Mouse (Mus musculus) heart, embryonic 14.5 days (tissue): ENCODE results near the gene Gm10272. TPM values are rescaled to one million over a fixed set of nuclear protein-coding genes. Genes with fewer than 3 reads are reported as not detected.
"Not testable (repeated sequence)": the region's sequence is repeated elsewhere in the genome, so short reads cannot be mapped to it uniquely, and the experiment has no call there.

Experiments used
- ATAC-seq: fragments of 200-750 bp; cut with Nextera tagmentation; 2 replicates; pipeline ENCODE4 v1.8.0; 2017; ENCODE audit warnings: low read depth, moderate TSS enrichment; ENCODE audit not compliant: insufficient number of reproducible peaks, insufficient read depth, low FRiP score
- H3K27ac ChIP-seq, 2 experiments: fragments of 200-500 bp in 1 of 2; fragments of 300-500 bp in 1 of 2; sonication (generic) in 1 of 2; replicated peaks in 1 of 2; 2 replicates each; pipeline ENCODE4 v1.5.1; 2012 to 2014; ENCODE audit warnings: low read depth in 2 of 2, low read length in 2 of 2, control low read depth in 1 of 2, mild to moderate bottlenecking in 1 of 2, mixed read lengths in 1 of 2; ENCODE audit not compliant: control insufficient read depth in 1 of 2, insufficient read depth in 1 of 2
- H3K27me3 ChIP-seq: fragments of 300-500 bp; sonication (generic); 2 replicates; pipeline ENCODE4 v1.6.1; 2014; ENCODE audit warnings: mild to moderate bottlenecking, low read length, control low read depth; ENCODE audit not compliant: control insufficient read depth, insufficient read depth
- H3K36me3 ChIP-seq: fragments of 300-500 bp; sonication (generic); 2 replicates; pipeline ENCODE4 v1.6.1; 2014; ENCODE audit warnings: mild to moderate bottlenecking, control low read depth, low read length, mixed read lengths; ENCODE audit not compliant: control insufficient read depth, insufficient read depth
- H3K4me1 ChIP-seq, 2 experiments: fragments of 200-500 bp in 1 of 2; fragments of 300-500 bp in 1 of 2; sonication (generic) in 1 of 2; 2 replicates each; pipeline ENCODE4 v1.6.1; 2012 to 2014; ENCODE audit warnings: low read length in 2 of 2, control low read depth in 1 of 2, mixed read lengths in 1 of 2; ENCODE audit not compliant: control insufficient read depth in 2 of 2, insufficient read depth in 2 of 2
- H3K4me2 ChIP-seq: fragments of 300-500 bp; sonication (generic); 2 replicates; pipeline ENCODE4 v1.6.1; 2014; ENCODE audit warnings: mild to moderate bottlenecking, low read length
- H3K4me3 ChIP-seq, 2 experiments: fragments of 200-500 bp in 1 of 2; fragments of 300-500 bp in 1 of 2; sonication (generic) in 1 of 2; 2 replicates each; pipeline ENCODE4 v1.5.1; 2012 to 2014; ENCODE audit warnings: low read length in 2 of 2, mild to moderate bottlenecking in 2 of 2, control low read depth in 1 of 2, low read depth in 1 of 2, moderate library complexity in 1 of 2; ENCODE audit not compliant: control insufficient read depth in 1 of 2, insufficient read depth in 1 of 2
- H3K9ac ChIP-seq: fragments of 300-500 bp; sonication (generic); 2 replicates; pipeline ENCODE4 v1.6.1; 2014; ENCODE audit warnings: mild to moderate bottlenecking, low read length
- H3K9me3 ChIP-seq: fragments of 300-500 bp; sonication (generic); 2 replicates; pipeline ENCODE4 v1.6.1; 2016; ENCODE audit warnings: low read length, control low read depth; ENCODE audit not compliant: control insufficient read depth
- WGBS: fragments of 180-500 bp; shearing (Covaris S2); extraction: QIAGEN DNeasy Blood & Tissue Kit; methylation state at CpG from one replicate; pipeline ENCODE4 v1.1.7; 2014; 5-methylcytosine and 5-hydroxymethylcytosine counted together
- polyA plus RNA-seq: library from polyadenylated mRNA; unstranded; fragments of >200 nt; fragmentation: Nextera tagmentation; extraction: Ambion mirVana; gene quantifications from 2 replicates; pipeline ENCODE4 v1.2.1, GENCODE M21; 2014

The Gm10272 gene
- polyA plus RNA-seq, 1 experiment from 2014 or later: not detected

DNA sequence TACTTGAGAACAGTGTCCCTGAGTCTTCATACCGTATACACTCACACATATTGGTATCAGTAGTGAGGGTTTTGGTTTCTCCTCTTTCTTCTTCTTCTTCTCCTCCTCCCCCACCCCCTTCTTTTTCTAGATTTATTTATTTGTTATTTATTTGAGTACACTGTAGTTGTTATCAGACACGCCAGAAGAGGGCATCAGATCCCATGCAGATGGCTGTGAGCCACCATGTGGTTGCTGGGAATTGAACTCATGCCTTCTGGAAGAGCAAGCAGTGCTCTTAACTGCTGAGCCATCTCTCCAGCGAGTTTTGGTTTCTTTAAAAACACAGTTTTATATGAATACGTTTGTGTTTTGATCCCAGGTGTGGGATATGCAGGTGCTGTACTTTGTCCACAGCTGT lies 21.9 kb downstream of the Gm10272 start:
- Histone ChIP-seq H3K4me1 (no peaks in the 10 kb centered on the region), H3K9ac (no peak overlapping the region), H3K9me3 (no peaks in the 10 kb centered on the region), H3K27me3 (no peaks in the 10 kb centered on the region), H3K36me3 (no peaks in the 10 kb centered on the region), H3K4me3 (no peak overlapping the region), H3K4me2 (no peak overlapping the region), H3K27ac (no peak overlapping the region)
- 59% methylated on average over 4 of the region's 4 CpGs for WGBS
- no peak for ATAC-seq

DNA sequence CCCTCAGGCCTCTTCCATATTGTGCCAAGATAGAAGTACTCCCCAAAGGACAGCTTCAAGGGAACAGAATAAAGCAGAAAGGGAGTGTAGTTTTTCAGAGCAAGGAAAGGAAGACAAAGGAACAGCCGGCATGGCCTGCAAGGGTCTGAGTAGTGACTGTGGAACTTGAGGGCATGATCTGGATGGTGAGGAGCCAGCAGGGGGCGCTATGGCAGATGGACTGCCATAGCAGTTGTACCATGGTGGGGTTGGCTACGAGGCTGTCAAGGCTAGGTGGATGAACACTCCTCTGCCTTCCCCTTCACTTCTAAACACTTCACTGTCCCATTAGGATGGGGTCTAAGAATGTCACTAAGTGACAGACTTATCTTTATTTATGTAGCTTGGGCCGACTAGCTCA lies 22.8 kb downstream of the Gm10272 start:
- no peak overlapping the region for H3K4me2 ChIP-seq
- WGBS: 52% methylated on average over 4 of the region's 4 CpGs
- H3K27me3 ChIP-seq: no peaks in the 10 kb centered on the region
- no peak overlapping the region for H3K4me3 ChIP-seq
- no peaks in the 10 kb centered on the region for H3K9me3 ChIP-seq
- no peak for ATAC-seq
- H3K36me3 ChIP-seq: no peaks in the 10 kb centered on the region
- H3K4me1 ChIP-seq: no peaks in the 10 kb centered on the region
- H3K27ac ChIP-seq: no peak overlapping the region
- H3K9ac ChIP-seq: no peak overlapping the region

GRCm38 (mm10) chr10:77735928-77736327 lies 29.5 kb downstream of the Gm10272 start:
- Histone ChIP-seq H3K27me3 (no peaks in the 10 kb centered on the region), H3K4me2 (no peak overlapping the region), H3K36me3 (no peaks in the 10 kb centered on the region), H3K4me1 (no peaks in the 10 kb centered on the region), H3K9me3 (peaks cover 4% of the 10 kb centered on the region), H3K4me3 (no peak overlapping the region), H3K9ac (no peak overlapping the region), H3K27ac (no peak overlapping the region)
- 96% methylated on average over 1 of the region's 1 CpGs for WGBS
- no peak for ATAC-seq

GRCm38 (mm10) chr10:77738929-77739328 lies 32.5 kb downstream of the Gm10272 start:
- no peak for ATAC-seq

DNA sequence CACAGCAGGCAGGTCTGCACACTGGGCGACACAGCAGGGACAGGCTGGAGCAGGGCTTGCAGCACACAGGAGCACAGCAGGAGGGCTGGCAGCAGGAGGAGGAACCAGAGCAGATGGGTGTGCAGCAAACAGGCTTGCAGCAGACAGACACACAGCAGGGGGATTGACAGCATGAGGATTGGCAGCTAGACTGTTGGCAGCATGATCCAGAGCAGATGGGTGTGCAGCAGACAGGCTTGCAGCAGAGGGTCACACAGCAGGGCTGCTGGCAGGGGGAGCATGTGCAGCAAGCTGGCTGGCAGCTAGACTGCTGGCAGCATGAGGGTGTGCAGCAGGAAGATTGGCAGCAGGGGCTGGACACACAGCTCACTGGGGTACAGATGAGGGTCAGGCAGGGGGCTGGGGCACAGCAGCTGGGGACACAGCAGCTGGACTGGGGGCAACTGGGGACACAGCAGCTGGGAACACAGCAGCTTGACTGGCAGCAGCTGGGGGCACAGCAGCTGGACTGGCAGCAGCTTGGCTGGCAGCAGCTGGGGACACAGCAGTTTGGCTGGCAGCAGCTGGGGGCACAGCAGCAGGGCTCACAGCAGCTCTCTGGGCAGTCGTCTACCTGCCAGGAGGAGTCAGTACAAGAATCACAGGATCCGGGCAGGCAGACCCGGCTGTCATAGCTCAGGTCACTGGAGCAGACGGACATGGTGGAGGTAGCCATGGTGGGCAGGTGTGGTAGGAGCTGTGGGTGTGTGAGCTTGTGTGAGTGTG lies 35.7 kb downstream of the Gm10272 start, which contains the start of gene Gm18596:
Gm18596 (minus strand) TSS at position 715 of the 765 bp plus-strand sequence.
- H3K4me1 ChIP-seq, H3K27ac ChIP-seq, H3K4me2 ChIP-seq, H3K4me3 ChIP-seq, H3K9ac ChIP-seq, ATAC-seq, H3K27me3 ChIP-seq, H3K36me3 ChIP-seq, H3K9me3 ChIP-seq: not testable (repeated sequence)
- 50% methylated on average over 4 of the region's 5 CpGs for WGBS

More at GRCm38 (mm10) chr10:77738929-77739328, 32.5 kb downstream of the Gm10272 start:
- no peak overlapping the region for H3K4me2 ChIP-seq
- H3K27ac ChIP-seq: no peak overlapping the region
- no peaks in the 10 kb centered on the region for H3K36me3 ChIP-seq
- no peak overlapping the region for H3K9ac ChIP-seq
- WGBS: 71% methylated on average over 4 of the region's 4 CpGs
- H3K9me3 ChIP-seq: peaks cover 4% of the 10 kb centered on the region
- H3K27me3 ChIP-seq: no peaks in the 10 kb centered on the region
- no peaks in the 10 kb centered on the region for H3K4me1 ChIP-seq
- no peak overlapping the region for H3K4me3 ChIP-seq

DNA sequence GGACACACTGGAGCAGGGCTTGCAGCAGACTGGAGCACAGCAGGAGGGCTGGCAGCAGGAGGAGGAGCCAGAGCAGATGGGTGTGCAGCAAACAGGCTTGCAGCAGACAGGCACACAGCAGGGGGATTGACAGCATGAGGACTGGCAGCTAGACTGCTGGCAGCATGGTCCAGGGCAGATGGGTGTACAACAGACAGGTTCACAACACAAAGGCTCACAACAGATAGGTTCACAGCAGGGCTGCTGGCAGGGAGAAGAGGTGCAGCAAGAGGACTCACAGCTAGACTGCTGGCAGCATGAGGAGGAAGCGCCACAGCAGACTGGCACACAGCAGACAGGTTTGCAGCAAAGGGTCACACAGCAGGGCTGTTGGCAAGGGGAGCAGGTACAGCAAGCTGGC lies 44.3 kb downstream of the Gm10272 start:
- 59% methylated on average over 1 of the region's 1 CpGs for WGBS

GRCm38 (mm10) chr10:77751254-77751653 lies 44.8 kb downstream of the Gm10272 start, which contains the start of gene Gm9736:
Gm9736 (minus strand) TSS chr10:77751354.
- not testable (repeated sequence) for H3K4me3 ChIP-seq, H3K36me3 ChIP-seq, H3K4me2 ChIP-seq, H3K9me3 ChIP-seq, ATAC-seq, H3K4me1 ChIP-seq, H3K27ac ChIP-seq, H3K9ac ChIP-seq, H3K27me3 ChIP-seq
- WGBS: 44% methylated on average over 1 of the region's 1 CpGs

More for the DNA sequence above, 44.3 kb downstream of the Gm10272 start:
- H3K9ac ChIP-seq, H3K27ac ChIP-seq, H3K4me1 ChIP-seq, ATAC-seq, H3K9me3 ChIP-seq, H3K36me3 ChIP-seq, H3K4me3 ChIP-seq, H3K4me2 ChIP-seq, H3K27me3 ChIP-seq: not testable (repeated sequence)

DNA sequence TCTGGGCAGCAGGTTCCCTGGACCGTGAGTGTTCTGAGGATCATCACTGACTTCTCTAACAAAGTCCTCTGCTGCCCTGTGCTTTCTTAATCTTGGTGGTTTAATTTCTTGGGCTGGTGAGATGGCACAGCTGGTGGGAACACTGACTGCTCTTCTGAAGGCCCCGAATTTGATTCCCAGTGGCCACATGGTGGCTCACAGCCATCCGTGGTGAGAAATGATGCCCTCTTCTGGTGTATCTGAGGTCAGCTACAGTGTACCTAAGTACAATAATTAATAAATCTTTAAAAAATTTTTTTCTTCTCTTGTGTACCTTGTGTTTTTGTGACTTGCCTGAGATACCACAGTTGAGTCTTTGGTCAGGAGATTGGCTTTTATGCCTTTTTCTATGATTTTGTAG lies 45.9 kb downstream of the Gm10272 start:
- not testable (repeated sequence) for H3K4me1 ChIP-seq, H3K9me3 ChIP-seq, H3K36me3 ChIP-seq, H3K9ac ChIP-seq, H3K27ac ChIP-seq, H3K27me3 ChIP-seq, ATAC-seq, H3K4me2 ChIP-seq, H3K4me3 ChIP-seq
- 59% methylated on average over 3 of the region's 3 CpGs for WGBS
